Mouse (Mus musculus) forebrain, embryonic 14.5 days (tissue): Measurements from ENCODE around the gene Sf1. TPM values are rescaled to one million over a fixed set of nuclear protein-coding genes. Genes with fewer than 3 reads are reported as not detected.

ENCODE experiments used
- ATAC-seq: fragments of 200-750 bp; cut with Nextera tagmentation; 2 replicates; pipeline ENCODE4 v1.8.0; 2017; ENCODE audit warnings: mild to moderate bottlenecking, moderate library complexity
- DNase-seq: peaks from one replicate; pipeline ENCODE4 v3.0.0-alpha.2; 2015; ENCODE audit warnings: low spot score
- H3K27ac ChIP-seq: fragments of 300-500 bp; sonication (generic); 2 replicates; pipeline ENCODE4 v1.5.1; 2014; ENCODE audit warnings: low read depth, mild to moderate bottlenecking, control low read depth, low read length, moderate library complexity
- H3K27me3 ChIP-seq: fragments of 300-500 bp; sonication (generic); replicated peaks from 2 replicates; pipeline ENCODE4 v1.6.1; 2014; ENCODE audit warnings: low read length, control low read depth, mixed read lengths; ENCODE audit not compliant: control insufficient read depth, insufficient read depth
- H3K36me3 ChIP-seq: fragments of 300-500 bp; sonication (generic); 2 replicates; pipeline ENCODE4 v1.6.1; 2014; ENCODE audit warnings: low read length, control low read depth; ENCODE audit not compliant: control insufficient read depth, insufficient read depth
- H3K4me1 ChIP-seq: fragments of 300-500 bp; sonication (generic); 2 replicates; pipeline ENCODE4 v1.6.1; 2014; ENCODE audit warnings: antibody characterized with exemption, low read length, control low read depth; ENCODE audit not compliant: control insufficient read depth, insufficient read depth
- H3K4me2 ChIP-seq: fragments of 300-500 bp; sonication (generic); 2 replicates; pipeline ENCODE4 v1.6.1; 2014; ENCODE audit warnings: mild to moderate bottlenecking, control low read depth, low read length
- H3K4me3 ChIP-seq: fragments of 300-500 bp; sonication (generic); 2 replicates; pipeline ENCODE4 v1.5.1; 2014; ENCODE audit warnings: low read depth, low read length, control low read depth
- H3K9ac ChIP-seq: fragments of 300-500 bp; sonication (generic); 2 replicates; pipeline ENCODE4 v1.6.1; 2014; ENCODE audit warnings: mild to moderate bottlenecking, low read length, control low read depth, moderate library complexity
- H3K9me3 ChIP-seq: fragments of 300-500 bp; sonication (generic); replicated peaks from 2 replicates; pipeline ENCODE4 v1.6.1; 2016; ENCODE audit warnings: low read length, control low read depth, mixed read lengths; ENCODE audit not compliant: control insufficient read depth
- WGBS: fragments of 180-500 bp; shearing (Covaris S2); extraction: QIAGEN DNeasy Blood & Tissue Kit; methylation state at CpG from one replicate; pipeline ENCODE4 v1.1.7; 2014; 5-methylcytosine and 5-hydroxymethylcytosine counted together
- polyA plus RNA-seq: library from polyadenylated mRNA; unstranded; fragments of >200 nt; fragmentation: Nextera tagmentation; extraction: Ambion mirVana; gene quantifications from 2 replicates; pipeline ENCODE4 v1.2.1, GENCODE M21; 2014

The Sf1 gene
- polyA plus RNA-seq, 1 experiment from 2014 or later, result 90.4 TPM

DNA sequence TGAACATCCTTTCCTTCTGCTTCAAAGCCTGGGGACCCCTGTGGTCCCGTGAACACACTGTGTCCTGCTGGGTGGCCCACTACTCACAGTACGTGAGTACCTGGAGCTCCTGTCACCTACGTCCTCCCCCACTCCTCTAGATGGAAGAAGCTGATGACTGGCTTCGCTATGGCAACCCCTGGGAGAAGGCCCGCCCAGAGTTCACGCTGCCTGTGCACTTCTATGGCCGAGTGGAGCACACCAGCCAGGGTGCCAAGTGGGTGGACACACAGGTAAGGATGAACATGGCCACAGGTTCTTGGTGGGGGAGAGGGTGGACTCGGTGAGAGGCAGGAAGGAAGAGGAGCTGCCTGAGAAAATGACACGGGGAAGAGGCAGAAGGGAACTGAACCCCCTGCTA lies 22.7 kb downstream of the Sf1 start:
- Histone ChIP-seq H3K36me3 (no peaks in the 10 kb centered on the region), H3K4me3 (no peak overlapping the region), H3K9me3 (no peaks in the 10 kb centered on the region), H3K4me1 (peaks cover 3% of the 10 kb centered on the region; the same call in 1 of the 2 replicates), H3K9ac (no peak overlapping the region), H3K27me3 (no peaks in the 10 kb centered on the region), H3K27ac (no peak overlapping the region), H3K4me2 (no peak overlapping the region)
- ATAC-seq (no peak), DNase-seq (no peak)
- 60% methylated on average over 9 of the region's 9 CpGs for WGBS

DNA sequence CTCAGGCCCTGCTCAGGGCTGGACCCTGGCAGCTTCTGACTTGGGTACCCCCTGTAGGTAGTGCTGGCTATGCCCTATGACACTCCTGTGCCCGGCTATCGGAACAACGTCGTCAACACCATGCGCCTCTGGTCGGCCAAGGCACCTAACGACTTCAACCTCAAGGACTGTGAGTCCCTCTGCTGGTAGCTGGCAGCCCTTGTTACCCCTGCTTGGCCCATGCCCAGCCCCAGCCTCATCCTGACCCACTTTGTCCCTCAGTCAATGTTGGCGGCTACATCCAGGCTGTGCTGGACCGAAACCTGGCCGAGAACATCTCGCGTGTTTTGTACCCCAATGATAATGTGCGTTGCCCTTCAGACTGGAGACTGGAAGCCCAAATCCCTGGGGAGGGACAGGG lies 24.5 kb downstream of the Sf1 start:
- no peak overlapping the region for H3K4me3 ChIP-seq
- no peak overlapping the region for H3K4me2 ChIP-seq
- no peak overlapping the region for H3K9ac ChIP-seq
- DNase-seq, result no peak
- no peaks in the 10 kb centered on the region for H3K27me3 ChIP-seq
- no peaks in the 10 kb centered on the region for H3K9me3 ChIP-seq
- H3K4me1 ChIP-seq, result peaks cover 3% of the 10 kb centered on the region; the same call in 1 of the 2 replicates
- no peaks in the 10 kb centered on the region for H3K36me3 ChIP-seq
- ATAC-seq, result no peak
- no peak overlapping the region for H3K27ac ChIP-seq
- 88% methylated on average over 13 of the region's 13 CpGs for WGBS

DNA sequence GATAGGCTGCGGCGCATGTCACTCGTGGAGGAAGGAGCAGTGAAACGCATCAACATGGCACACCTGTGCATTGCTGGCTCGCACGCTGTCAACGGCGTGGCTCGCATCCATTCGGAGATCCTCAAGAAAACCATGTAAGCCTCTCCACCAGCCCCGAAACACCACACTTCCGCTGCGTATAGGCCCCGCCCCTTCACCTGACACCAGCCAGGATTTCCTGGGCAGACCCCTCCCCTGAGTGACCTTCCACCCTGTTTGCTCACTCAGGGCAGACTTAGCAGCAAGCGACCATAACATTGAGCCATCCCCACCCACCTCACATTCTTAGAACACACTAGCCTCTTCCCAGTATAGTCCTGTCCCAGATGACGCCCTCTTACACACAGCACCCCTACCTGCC lies 26.3 kb downstream of the Sf1 start:
- H3K27me3 ChIP-seq, result no peaks in the 10 kb centered on the region
- peak overlapping the region; percentile 21; the same call in 1 of the 2 replicates for H3K9ac ChIP-seq
- no peaks in the 10 kb centered on the region for H3K9me3 ChIP-seq
- H3K27ac ChIP-seq, result no peak overlapping the region
- peak overlapping the region; percentile 19 for H3K4me3 ChIP-seq
- ATAC-seq (0 out of 2 replicates have a peak, but pooled peaks have one; percentile 29), DNase-seq (no peak)
- H3K36me3 ChIP-seq, result no peaks in the 10 kb centered on the region
- H3K4me1 ChIP-seq, result peaks cover 3% of the 10 kb centered on the region; the same call in 1 of the 2 replicates
- peak overlapping the region; percentile 40 for H3K4me2 ChIP-seq
- 6% methylated on average over 16 of the region's 16 CpGs for WGBS

DNA sequence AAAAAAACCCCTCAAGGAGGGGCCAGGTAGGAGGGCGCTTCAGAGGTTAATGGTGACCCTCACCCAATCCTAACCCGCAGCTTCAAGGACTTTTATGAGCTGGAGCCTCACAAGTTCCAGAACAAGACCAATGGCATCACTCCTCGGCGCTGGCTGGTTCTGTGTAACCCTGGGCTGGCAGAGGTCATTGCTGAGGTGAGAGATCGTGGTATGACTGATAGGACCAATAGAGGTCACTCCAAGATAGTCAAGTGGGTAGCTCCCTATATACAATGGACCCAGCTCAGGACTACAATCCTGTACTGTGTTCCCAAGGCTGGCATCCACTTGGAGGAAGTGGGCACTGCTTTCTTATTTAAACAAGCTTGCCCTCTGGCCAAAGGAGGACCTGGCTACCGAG lies 26.8 kb downstream of the Sf1 start:
- WGBS, result 61% methylated on average over 6 of the region's 6 CpGs
- Histone ChIP-seq H3K4me2 (no peak overlapping the region), H3K4me1 (peaks cover 3% of the 10 kb centered on the region; the same call in 1 of the 2 replicates), H3K4me3 (no peak overlapping the region), H3K9ac (no peak overlapping the region), H3K9me3 (no peaks in the 10 kb centered on the region), H3K27me3 (no peaks in the 10 kb centered on the region), H3K27ac (no peak overlapping the region), H3K36me3 (no peaks in the 10 kb centered on the region)
- no peak for DNase-seq
- ATAC-seq, result no peak

DNA sequence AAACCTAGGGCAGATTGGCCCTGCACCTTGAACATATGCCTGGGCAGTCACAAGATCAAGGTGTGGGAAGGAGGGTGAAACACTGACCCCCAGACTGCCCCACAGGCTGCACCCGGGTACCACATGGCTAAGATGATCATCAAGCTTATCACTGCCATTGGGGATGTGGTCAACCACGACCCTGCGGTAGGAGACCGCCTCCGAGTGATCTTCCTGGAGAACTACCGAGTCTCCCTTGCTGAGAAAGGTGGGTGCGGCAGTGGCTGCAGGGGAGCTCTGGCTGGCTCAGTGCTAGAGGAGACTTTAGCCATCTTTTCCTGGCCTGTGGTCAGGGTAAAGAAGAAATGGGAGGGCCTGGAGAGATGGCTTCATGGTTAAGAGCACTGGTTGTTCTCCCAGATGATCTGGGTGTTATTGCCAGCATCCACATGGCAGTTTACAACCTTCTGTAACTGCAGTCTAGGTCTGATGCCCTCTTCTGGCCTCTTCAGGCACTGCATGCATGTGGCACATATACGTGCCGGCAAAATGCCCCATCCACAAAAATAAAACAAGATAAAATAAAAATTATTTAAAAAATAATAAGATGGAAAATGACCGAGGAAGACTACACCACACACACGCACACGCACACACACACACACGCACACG lies 29.4 kb downstream of the Sf1 start:
- no peak overlapping the region for H3K9ac ChIP-seq
- 95% methylated on average over 14 of the region's 14 CpGs for WGBS
- no peak overlapping the region for H3K4me3 ChIP-seq
- DNase-seq, result no peak
- H3K4me1 ChIP-seq, result peaks cover 3% of the 10 kb centered on the region; the same call in 1 of the 2 replicates
- no peaks in the 10 kb centered on the region for H3K27me3 ChIP-seq
- no peak overlapping the region for H3K4me2 ChIP-seq
- H3K36me3 ChIP-seq, result no peaks in the 10 kb centered on the region
- no peaks in the 10 kb centered on the region for H3K9me3 ChIP-seq
- ATAC-seq, result no peak
- no peak overlapping the region for H3K27ac ChIP-seq

DNA sequence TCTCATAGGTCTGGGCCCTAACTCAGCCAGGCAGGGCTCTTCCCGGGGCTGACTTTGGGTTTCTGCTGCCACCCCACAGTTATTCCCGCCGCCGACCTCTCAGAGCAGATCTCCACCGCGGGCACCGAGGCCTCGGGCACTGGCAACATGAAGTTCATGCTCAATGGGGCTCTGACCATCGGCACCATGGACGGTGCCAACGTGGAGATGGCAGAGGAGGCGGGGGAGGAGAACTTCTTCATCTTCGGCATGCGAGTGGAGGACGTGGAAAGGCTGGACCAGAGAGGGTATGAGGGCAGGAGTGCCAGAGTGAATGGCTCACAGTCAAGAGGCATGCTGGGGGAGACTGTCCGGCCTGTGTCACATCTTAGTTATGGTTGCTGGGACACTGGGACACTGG lies 30.1 kb downstream of the Sf1 start:
- no peak for DNase-seq
- H3K9me3 ChIP-seq, result no peaks in the 10 kb centered on the region
- no peak for ATAC-seq
- H3K4me1 ChIP-seq, result peaks cover 7% of the 10 kb centered on the region; the same call in 1 of the 2 replicates
- H3K9ac ChIP-seq, result no peak overlapping the region
- no peak overlapping the region for H3K4me2 ChIP-seq
- WGBS, result 88% methylated on average over 16 of the region's 16 CpGs
- no peaks in the 10 kb centered on the region for H3K36me3 ChIP-seq
- no peak overlapping the region for H3K4me3 ChIP-seq
- no peak overlapping the region for H3K27ac ChIP-seq
- no peaks in the 10 kb centered on the region for H3K27me3 ChIP-seq

DNA sequence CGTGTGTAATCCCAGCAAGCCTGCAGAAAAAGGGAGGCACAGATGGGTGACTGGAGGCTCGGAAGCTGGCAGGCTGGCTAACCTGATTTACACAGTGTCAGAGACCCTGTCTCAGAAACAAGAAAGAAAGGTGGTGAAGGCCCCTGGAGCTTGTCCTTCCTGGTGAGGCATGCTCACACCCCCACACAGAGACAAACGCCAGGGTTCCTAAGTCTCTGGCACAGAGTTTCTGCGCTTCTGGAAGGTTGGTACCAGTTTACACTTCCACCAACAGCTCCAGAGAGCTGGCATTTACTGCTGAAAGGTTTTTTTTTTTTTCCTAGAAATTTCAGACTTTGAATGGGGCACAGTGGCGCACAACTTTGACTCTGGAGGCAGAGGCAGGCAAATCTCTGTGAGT lies 32.7 kb downstream of the Sf1 start:
- Histone ChIP-seq H3K9ac (no peak overlapping the region), H3K4me2 (no peak overlapping the region), H3K36me3 (no peaks in the 10 kb centered on the region), H3K27me3 (peaks cover 10% of the 10 kb centered on the region; the same call in 1 of the 2 replicates), H3K4me1 (peaks cover 11% of the 10 kb centered on the region; the same call in 1 of the 2 replicates), H3K27ac (no peak overlapping the region), H3K4me3 (no peak overlapping the region), H3K9me3 (no peaks in the 10 kb centered on the region)
- no peak for DNase-seq
- WGBS, result 87% methylated on average over 5 of the region's 5 CpGs
- ATAC-seq, result no peak

DNA sequence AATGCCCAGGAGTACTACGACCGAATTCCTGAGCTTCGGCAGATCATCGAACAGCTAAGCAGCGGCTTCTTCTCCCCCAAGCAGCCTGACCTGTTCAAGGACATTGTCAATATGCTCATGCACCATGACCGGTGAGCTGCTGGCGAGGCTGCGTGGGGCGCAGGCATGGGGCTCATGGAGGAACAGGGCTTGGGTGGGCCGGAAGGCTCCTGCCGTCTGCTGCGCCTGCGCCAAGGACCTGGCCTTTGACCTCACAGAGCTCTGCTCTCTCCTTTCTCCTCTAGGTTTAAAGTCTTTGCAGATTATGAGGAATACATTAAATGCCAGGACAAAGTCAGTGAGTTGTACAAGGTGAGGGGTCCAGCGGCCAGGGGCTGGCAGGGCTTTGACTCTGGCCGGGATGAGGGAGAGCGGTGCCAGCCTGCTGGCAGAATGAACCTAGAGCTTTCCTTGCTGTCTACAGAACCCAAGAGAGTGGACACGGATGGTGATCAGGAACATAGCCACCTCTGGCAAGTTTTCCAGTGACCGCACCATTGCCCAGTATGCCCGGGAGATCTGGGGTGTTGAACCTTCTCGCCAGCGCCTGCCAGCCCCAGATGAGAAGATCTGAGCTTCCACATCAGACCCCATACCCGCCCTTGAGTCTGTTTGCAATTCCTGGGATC lies 34.2 kb downstream of the Sf1 start:
- Histone ChIP-seq H3K4me3 (no peak overlapping the region), H3K36me3 (no peaks in the 10 kb centered on the region), H3K27ac (no peak overlapping the region), H3K27me3 (peaks cover 17% of the 10 kb centered on the region; the same call in 1 of the 2 replicates), H3K4me1 (peaks cover 17% of the 10 kb centered on the region), H3K9ac (no peak overlapping the region), H3K4me2 (no peak overlapping the region), H3K9me3 (no peaks in the 10 kb centered on the region)
- 87% methylated on average over 22 of the region's 22 CpGs for WGBS
- ATAC-seq (no peak), DNase-seq (no peak)
